Mouse (Mus musculus) liver, embryonic 16.5 days (tissue): ENCODE results near the gene Hist2h3c2. TPM values are rescaled to one million over a fixed set of nuclear protein-coding genes. Genes with fewer than 3 reads are reported as not detected.
"Not testable (repeated sequence)": the region's sequence is repeated elsewhere in the genome, so short reads cannot be mapped to it uniquely, and the experiment has no call there.

ENCODE experiments used
- ATAC-seq: fragments of 200-750 bp; cut with Nextera tagmentation; 2 replicates; pipeline ENCODE4 v1.8.0; 2017; ENCODE audit warnings: low read depth, mild to moderate bottlenecking, moderate number of reproducible peaks, moderate library complexity
- H3K27ac ChIP-seq: fragments of 300-500 bp; sonication (generic); 2 replicates; pipeline ENCODE4 v1.5.1; 2014; ENCODE audit warnings: mild to moderate bottlenecking, low read length
- H3K27me3 ChIP-seq: fragments of 300-500 bp; sonication (generic); 2 replicates; pipeline ENCODE4 v1.6.1; 2014; ENCODE audit warnings: low read depth, low read length, mixed read lengths; ENCODE audit not compliant: control insufficient read depth, insufficient read depth
- H3K36me3 ChIP-seq: fragments of 300-500 bp; sonication (generic); 2 replicates; pipeline ENCODE4 v1.6.1; 2014; ENCODE audit warnings: mild to moderate bottlenecking; ENCODE audit not compliant: control insufficient read depth, insufficient read depth
- H3K4me1 ChIP-seq: fragments of 300-500 bp; sonication (generic); 2 replicates; pipeline ENCODE4 v1.6.1; 2014; ENCODE audit warnings: low read depth, low read length, mixed read lengths; ENCODE audit not compliant: control insufficient read depth
- H3K4me2 ChIP-seq: fragments of 300-500 bp; sonication (generic); 2 replicates; pipeline ENCODE4 v1.6.1; 2014; ENCODE audit warnings: low read depth, low read length, mixed read lengths
- H3K4me3 ChIP-seq: fragments of 300-500 bp; sonication (generic); 2 replicates; pipeline ENCODE4 v1.5.1; 2014; ENCODE audit warnings: low read depth, mild to moderate bottlenecking, low read length
- H3K9ac ChIP-seq: fragments of 300-500 bp; sonication (generic); 2 replicates; pipeline ENCODE4 v1.6.1; 2014; ENCODE audit warnings: low read depth, low read length
- H3K9me3 ChIP-seq: fragments of 300-500 bp; sonication (generic); replicated peaks from 2 replicates; pipeline ENCODE4 v1.6.1; 2016; ENCODE audit warnings: low read length; ENCODE audit not compliant: control insufficient read depth
- WGBS: fragments of 180-500 bp; shearing (Covaris S2); extraction: QIAGEN DNeasy Blood & Tissue Kit; methylation state at CpG from one replicate; pipeline ENCODE4 v1.1.7; 2014; ENCODE audit not compliant: insufficient replicate concordance; 5-methylcytosine and 5-hydroxymethylcytosine counted together
- polyA plus RNA-seq: library from polyadenylated mRNA; unstranded; fragments of >200 nt; fragmentation: Nextera tagmentation; extraction: Ambion mirVana; gene quantifications from 2 replicates; pipeline ENCODE4 v1.2.1, GENCODE M21; 2015

Hist2h3c2 gene
- polyA plus RNA-seq, 1 experiment from 2014 or later: 9.2 TPM

DNA sequence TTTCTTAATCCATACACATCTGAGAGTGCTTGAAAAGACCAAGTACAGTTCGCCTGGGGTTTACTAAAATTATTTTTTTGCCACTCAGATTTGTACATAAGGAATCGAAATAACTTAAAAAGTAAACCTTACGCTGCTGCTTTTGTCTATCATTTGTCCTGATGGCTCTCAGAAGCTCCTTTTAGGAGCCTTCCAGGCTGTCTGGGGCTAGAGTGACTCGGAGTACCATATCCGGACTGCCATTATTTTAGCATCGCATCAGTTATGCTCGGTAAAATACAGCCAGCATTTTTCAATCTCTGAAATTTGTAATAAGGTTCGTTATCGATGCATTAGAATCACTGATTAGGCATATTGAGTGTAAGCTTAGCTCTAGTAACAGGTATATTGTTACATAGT, 1.9 kb upstream of the Hist2h3c2 start:
- ATAC-seq: no peak
- Histone ChIP-seq H3K27me3 (no peaks in the 10 kb centered on the region), H3K9ac (peak overlapping the region; percentile 63), H3K9me3 (no peaks in the 10 kb centered on the region), H3K27ac (peak overlapping the region; percentile 91), H3K4me1 (peaks cover 42% of the 10 kb centered on the region), H3K36me3 (no peaks in the 10 kb centered on the region), H3K4me2 (peak overlapping the region; percentile 63), H3K4me3 (peak overlapping the region; percentile 36)
- WGBS: 76% methylated on average over 9 of the region's 9 CpGs

DNA sequence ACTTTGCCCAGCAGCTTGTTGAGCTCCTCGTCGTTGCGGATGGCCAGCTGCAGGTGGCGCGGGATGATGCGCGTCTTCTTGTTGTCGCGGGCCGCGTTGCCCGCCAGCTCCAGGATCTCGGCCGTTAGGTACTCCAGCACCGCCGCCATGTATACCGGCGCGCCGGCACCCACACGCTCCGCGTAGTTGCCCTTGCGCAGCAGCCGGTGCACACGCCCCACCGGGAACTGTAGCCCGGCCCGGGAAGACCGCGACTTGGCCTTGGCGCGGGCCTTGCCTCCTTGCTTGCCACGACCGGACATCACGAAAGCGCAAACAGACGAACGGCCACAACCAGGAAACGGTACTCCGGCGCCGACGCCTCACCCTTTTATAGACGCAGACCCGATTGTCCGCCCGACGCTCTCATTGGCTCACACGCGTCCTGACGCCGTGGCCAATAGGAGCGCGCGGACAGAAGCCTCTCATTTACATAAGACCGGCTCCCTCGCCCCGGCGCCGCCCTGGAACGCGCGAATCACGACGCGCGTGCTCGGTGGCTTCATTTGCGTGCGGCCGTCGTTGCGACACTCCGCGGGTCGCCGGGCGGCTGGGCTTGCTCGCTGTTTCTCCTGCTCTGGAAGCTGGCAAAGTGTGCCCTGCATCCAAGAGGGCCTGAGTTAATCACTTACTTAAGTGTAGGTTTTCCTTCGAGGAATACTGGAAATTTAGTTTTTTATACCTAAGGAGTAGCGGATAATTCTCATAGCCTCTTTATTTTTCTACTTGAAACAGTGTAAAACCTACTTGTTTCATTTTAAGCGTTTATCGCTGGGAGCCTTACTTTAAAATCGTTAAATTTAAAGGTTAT, 1.2 kb upstream of the Hist2h3c2 start, which contains the start of gene Hist2h2aa2:
Hist2h2aa2 (minus strand) TSS at position 328 of the 850 bp plus-strand sequence.
- 5% methylated on average over 18 of the region's 85 CpGs for WGBS
- H3K4me1 ChIP-seq: peaks cover 43% of the 10 kb centered on the region
- H3K4me2 ChIP-seq: peak within 1 kb of the TSS; percentile 63
- H3K27ac ChIP-seq: peak within 1 kb of the TSS; percentile 91
- peak within 1 kb of the TSS; percentile 63 for H3K9ac ChIP-seq
- peak within 1 kb of the TSS; percentile 39 for H3K4me3 ChIP-seq
- peak; percentile 66 for ATAC-seq
- not testable (repeated sequence) for H3K27me3 ChIP-seq, H3K36me3 ChIP-seq, H3K9me3 ChIP-seq

DNA sequence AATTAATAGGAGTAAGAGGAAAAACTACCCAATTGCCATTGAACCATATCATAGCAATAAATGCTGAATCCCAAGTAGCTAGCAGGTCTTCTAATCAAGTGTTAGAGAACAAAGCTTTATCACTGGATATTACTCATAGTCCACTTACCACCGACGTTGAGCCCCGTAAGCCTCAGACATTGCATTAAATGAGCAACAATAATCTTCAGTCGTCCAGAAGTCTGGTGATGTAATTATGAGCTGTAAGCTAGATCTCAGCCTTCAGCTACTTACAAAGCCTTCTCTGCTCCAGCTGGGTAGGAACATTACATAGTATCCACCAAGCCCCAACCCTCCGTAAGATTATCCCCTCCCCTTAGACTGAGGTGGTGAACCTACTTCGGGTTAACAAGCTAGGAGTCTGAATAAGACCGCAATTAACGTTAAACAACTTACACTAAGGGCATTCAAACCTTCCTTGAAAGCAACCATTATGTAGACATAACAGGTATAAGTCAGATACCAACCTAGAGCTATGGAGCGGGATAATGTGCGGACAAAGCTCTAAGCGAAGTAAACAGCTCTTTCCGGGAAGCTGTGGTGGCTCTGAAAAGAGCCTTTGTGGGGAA, 919 bp downstream of the Hist2h3c2 start:
- peak overlapping the region; percentile 69 for H3K4me3 ChIP-seq
- ATAC-seq: no peak
- peaks cover 29% of the 10 kb centered on the region for H3K4me1 ChIP-seq
- no peaks in the 10 kb centered on the region for H3K36me3 ChIP-seq
- peak overlapping the region; percentile 84 for H3K9ac ChIP-seq
- under 1% methylated on average over 12 of the region's 12 CpGs for WGBS
- H3K9me3 ChIP-seq: no peaks in the 10 kb centered on the region
- peak overlapping the region; percentile 74 for H3K4me2 ChIP-seq
- H3K27me3 ChIP-seq: no peaks in the 10 kb centered on the region
- peak overlapping the region; percentile 92 for H3K27ac ChIP-seq

DNA sequence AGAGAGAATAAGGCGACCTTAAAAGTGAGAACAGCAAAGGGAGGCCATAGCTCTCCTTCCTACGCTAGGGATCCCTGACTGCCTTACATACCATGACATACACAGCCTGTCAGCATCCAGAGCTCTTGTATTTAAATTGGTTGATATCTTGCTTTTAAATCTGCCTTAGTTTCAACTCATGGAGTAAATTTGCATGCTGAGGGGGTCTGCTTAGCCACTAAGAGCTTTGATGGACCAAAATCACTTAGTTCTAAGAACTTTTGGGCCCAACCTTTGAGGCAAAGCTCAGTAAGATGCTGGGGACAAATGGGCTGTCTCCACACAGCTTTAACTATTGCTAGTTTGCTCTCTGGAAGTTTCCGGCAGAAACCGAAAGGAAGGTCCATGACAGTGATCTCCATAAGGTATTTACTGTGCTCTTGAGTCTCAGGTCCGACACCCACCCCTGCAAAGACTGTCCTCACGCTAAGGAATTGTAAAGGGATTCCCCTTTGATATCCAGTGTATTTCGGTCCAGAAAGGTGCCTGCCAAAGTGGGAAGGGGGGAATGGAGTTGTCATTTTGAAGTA, 1.5 kb downstream of the Hist2h3c2 start:
- WGBS: 20% methylated on average over 7 of the region's 7 CpGs
- Histone ChIP-seq H3K9me3 (no peaks in the 10 kb centered on the region), H3K36me3 (no peaks in the 10 kb centered on the region), H3K4me2 (peak overlapping the region; percentile 74), H3K4me3 (peak overlapping the region; percentile 69), H3K27me3 (no peaks in the 10 kb centered on the region), H3K27ac (peak overlapping the region; percentile 92), H3K9ac (peak overlapping the region; percentile 84), H3K4me1 (peaks cover 27% of the 10 kb centered on the region)
- no peak for ATAC-seq

DNA sequence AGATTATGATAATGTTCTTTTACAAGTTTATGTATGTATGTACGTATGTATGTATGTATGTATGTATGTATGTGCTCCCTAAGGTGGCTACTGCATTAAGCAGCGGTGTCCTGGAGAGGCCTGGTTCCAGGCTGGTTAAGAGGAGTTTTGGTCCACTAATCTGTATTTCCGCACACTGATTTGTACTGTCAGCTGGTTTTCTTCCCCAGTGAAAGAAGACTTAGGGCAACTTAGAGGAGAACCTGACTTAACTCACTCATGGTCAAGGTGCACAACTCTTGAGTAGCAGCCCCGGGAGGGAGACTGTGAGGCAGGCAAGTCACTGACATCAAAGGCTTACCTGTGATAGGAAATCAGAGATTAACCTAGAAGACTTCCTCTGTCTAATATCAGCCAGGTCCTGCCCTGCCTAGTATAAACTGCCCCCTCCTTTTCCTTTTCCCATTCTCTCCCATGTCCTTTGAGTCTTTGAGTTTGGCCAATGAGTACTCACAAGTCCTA, 2.0 kb downstream of the Hist2h3c2 start:
- H3K4me1 ChIP-seq: peaks cover 25% of the 10 kb centered on the region
- no peaks in the 10 kb centered on the region for H3K36me3 ChIP-seq
- peak overlapping the region; percentile 69 for H3K4me3 ChIP-seq
- H3K27ac ChIP-seq: peak overlapping the region; percentile 92
- 73% methylated on average over 4 of the region's 4 CpGs for WGBS
- peak overlapping the region; percentile 74 for H3K4me2 ChIP-seq
- H3K9me3 ChIP-seq: no peaks in the 10 kb centered on the region
- H3K9ac ChIP-seq: peak overlapping the region; percentile 84
- no peak for ATAC-seq
- H3K27me3 ChIP-seq: no peaks in the 10 kb centered on the region

DNA sequence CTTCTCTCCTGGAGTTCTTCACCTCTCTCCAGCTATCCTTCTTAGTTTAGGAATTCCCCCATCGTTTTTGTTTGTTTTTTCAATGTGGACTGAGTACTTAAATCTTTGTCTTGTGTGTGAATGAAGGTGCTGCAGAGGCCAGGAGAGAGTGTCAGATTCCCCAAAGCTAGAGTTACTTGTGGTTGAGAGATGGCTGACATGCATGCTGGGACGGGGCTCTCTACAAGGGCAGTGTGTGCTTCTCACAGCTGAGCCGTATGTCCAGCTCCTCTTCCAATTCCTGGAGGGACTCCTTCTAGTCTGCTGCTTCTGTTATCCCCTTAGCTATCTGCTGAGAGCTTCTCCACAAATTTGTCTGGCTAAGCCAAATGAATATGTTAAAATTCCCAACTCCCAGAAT, 3.1 kb downstream of the Hist2h3c2 start:
- Histone ChIP-seq H3K4me3 (peak overlapping the region; percentile 69), H3K4me2 (peak overlapping the region; percentile 74; the same call in 1 of the 2 replicates), H3K27me3 (no peaks in the 10 kb centered on the region), H3K9me3 (no peaks in the 10 kb centered on the region), H3K9ac (peak overlapping the region; percentile 1; the same call in 1 of the 2 replicates), H3K4me1 (peaks cover 16% of the 10 kb centered on the region), H3K36me3 (no peaks in the 10 kb centered on the region), H3K27ac (peak overlapping the region; percentile 29; the same call in 1 of the 2 replicates)
- ATAC-seq: no peak
- WGBS: 63% methylated on average over 3 of the region's 3 CpGs

DNA sequence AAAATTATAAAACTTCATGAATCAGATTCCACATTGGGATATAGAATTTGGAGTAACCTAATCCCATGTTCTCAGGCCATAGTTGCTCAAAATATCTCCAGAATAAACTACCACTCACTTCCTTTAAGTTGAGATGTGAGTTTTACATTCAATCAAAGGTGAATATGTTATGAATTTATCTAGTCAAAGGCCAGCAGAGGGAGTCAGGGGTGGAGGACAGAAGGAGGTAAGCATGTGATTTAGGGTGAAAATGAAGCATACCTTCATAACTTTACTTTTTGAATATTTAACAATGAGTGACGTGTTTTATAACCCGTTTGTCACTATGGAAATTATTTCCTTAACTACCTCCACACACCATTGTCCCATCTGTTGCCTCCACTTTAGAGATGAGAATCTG, 4.0 kb downstream of the Hist2h3c2 start:
- no peak overlapping the region for H3K4me2 ChIP-seq
- H3K4me3 ChIP-seq: no peak overlapping the region

DNA sequence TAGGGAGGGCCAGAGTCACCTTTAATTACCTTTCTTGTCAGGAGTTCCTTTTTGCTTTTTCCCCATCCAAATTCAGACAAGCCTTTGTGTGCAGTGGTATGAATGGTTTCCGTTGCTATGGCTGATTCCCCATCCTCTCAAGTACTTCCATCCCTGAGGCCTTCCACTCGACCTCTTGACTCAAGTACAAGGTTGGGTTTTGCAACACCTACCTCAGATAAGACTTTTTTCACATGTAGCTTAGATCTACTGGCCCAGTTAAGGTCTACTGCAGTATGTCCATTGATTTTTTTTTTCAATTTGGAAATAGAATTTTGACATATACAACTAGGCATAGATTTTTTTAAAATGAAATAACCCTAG, 7.2 kb downstream of the Hist2h3c2 start:
- Histone ChIP-seq H3K4me3 (no peak overlapping the region), H3K9me3 (no peaks in the 10 kb centered on the region), H3K4me1 (peaks cover 10% of the 10 kb centered on the region), H3K36me3 (no peaks in the 10 kb centered on the region), H3K9ac (no peak overlapping the region), H3K27me3 (no peaks in the 10 kb centered on the region), H3K27ac (no peak overlapping the region), H3K4me2 (no peak overlapping the region)
- 56% methylated on average over 2 of the region's 2 CpGs for WGBS
- ATAC-seq: no peak

More for the DNA sequence above, 4.0 kb downstream of the Hist2h3c2 start:
- ATAC-seq: no peak
- Histone ChIP-seq H3K36me3 (no peaks in the 10 kb centered on the region), H3K27me3 (no peaks in the 10 kb centered on the region), H3K9me3 (no peaks in the 10 kb centered on the region), H3K27ac (no peak overlapping the region; the same call in 1 of the 2 replicates), H3K4me1 (peaks cover 14% of the 10 kb centered on the region), H3K9ac (no peak overlapping the region)
- 66% methylated on average over 2 of the region's 2 CpGs for WGBS
